Mouse (Mus musculus) MEL (cell line): ENCODE results near the gene Sox5. TPM values are rescaled to one million over a fixed set of nuclear protein-coding genes. Genes with fewer than 3 reads are reported as not detected.

Source experiments
- DNase-seq: peaks from one replicate; pipeline ENCODE4 v3.0.0; 2011; ENCODE audit warnings: low read depth, low spot score
- H3K27ac ChIP-seq: 2 replicates; pipeline ENCODE4 v1.5.1; 2012; ENCODE audit warnings: low read depth, mild to moderate bottlenecking, control low read depth, low read length, moderate library complexity; ENCODE audit not compliant: control insufficient read depth
- H3K27me3 ChIP-seq, 2 experiments: fragments of 150-350 bp in 1 of 2; sonication (generic) in 1 of 2; 2 replicates each; pipeline ENCODE4 v1.6.1; 2012; ENCODE audit warnings: low read length in 2 of 2, mild to moderate bottlenecking in 2 of 2, improper control_type of control experiment in 1 of 2, moderate library complexity in 1 of 2; ENCODE audit not compliant: insufficient read depth in 2 of 2, control insufficient read depth in 1 of 2
- H3K36me3 ChIP-seq, 2 experiments: 2 replicates each; pipeline ENCODE4 v1.6.1; 2012 to 2014; ENCODE audit warnings: low read length in 2 of 2, improper control_type of control experiment in 1 of 2, inconsistent platforms in 1 of 2, mild to moderate bottlenecking in 1 of 2; ENCODE audit not compliant: insufficient read depth in 2 of 2, control insufficient read depth in 1 of 2
- H3K4me1 ChIP-seq, 2 experiments: fragments of 150-350 bp in 1 of 2; sonication (generic) in 1 of 2; 2 replicates each; pipeline ENCODE4 v1.6.1; 2012; ENCODE audit warnings: low read length in 2 of 2, improper control_type of control experiment in 1 of 2, mild to moderate bottlenecking in 1 of 2; ENCODE audit not compliant: insufficient read depth in 2 of 2, control insufficient read depth in 1 of 2
- H3K4me3 ChIP-seq, 2 experiments: fragments of 150-350 bp in 1 of 2; sonication (generic) in 1 of 2; 2 replicates each; pipeline ENCODE4 v1.5.1; 2012; ENCODE audit warnings: low read depth in 2 of 2, low read length in 2 of 2, mild to moderate bottlenecking in 2 of 2, moderate library complexity in 2 of 2, control low read depth in 1 of 2, improper control_type of control experiment in 1 of 2; ENCODE audit not compliant: control insufficient read depth in 1 of 2, insufficient read depth in 1 of 2
- H3K79me2 ChIP-seq: 2 replicates; pipeline ENCODE4 v1.6.1; 2012; ENCODE audit warnings: mild to moderate bottlenecking, low read length, moderate library complexity; ENCODE audit not compliant: control insufficient read depth, poor library complexity, insufficient read depth
- H3K9ac ChIP-seq: 2 replicates; pipeline ENCODE4 v1.6.1; 2012; ENCODE audit warnings: low read depth, mild to moderate bottlenecking, control low read depth, low read length, moderate library complexity; ENCODE audit not compliant: control insufficient read depth, poor library complexity, severe bottlenecking
- H3K9me3 ChIP-seq: fragments of 150-350 bp; sonication (generic); replicated peaks from 2 replicates; pipeline ENCODE4 v1.6.1; 2012; ENCODE audit warnings: mild to moderate bottlenecking, low read length, improper control_type of control experiment, moderate library complexity; ENCODE audit not compliant: insufficient read depth
- CHD1 ChIP-seq: IDR thresholded peaks from 2 replicates; pipeline ENCODE4 v1.6.1; 2012; ENCODE audit warnings: low read depth, mild to moderate bottlenecking, inconsistent platforms, low read length, improper control_type of control experiment
- ELF1 ChIP-seq: IDR thresholded peaks from 2 replicates; pipeline ENCODE4 v1.6.1; 2014; ENCODE audit warnings: low read depth, mild to moderate bottlenecking, inconsistent platforms, low read length, improper control_type of control experiment, moderate library complexity
- ETS1 ChIP-seq: IDR thresholded peaks from 2 replicates; pipeline ENCODE4 v1.6.1; 2012; ENCODE audit warnings: low read depth, mild to moderate bottlenecking, inconsistent platforms, low read length, improper control_type of control experiment, moderate library complexity
- MYB ChIP-seq: IDR thresholded peaks from 2 replicates; pipeline ENCODE4 v1.6.1; 2011; ENCODE audit warnings: mild to moderate bottlenecking, low read depth, low read length, improper control_type of control experiment
- NRF1 ChIP-seq: IDR thresholded peaks from 2 replicates; pipeline ENCODE4 v1.6.1; 2014; ENCODE audit warnings: low read depth, mild to moderate bottlenecking, inconsistent platforms, low read length, improper control_type of control experiment, moderate library complexity; ENCODE audit not compliant: poor library complexity, insufficient read depth, severe bottlenecking
- POLR2AphosphoS2 ChIP-seq: IDR thresholded peaks from 2 replicates; pipeline ENCODE4 v1.6.1; 2011; ENCODE audit warnings: low read length, improper control_type of control experiment
- RAD21 ChIP-seq: IDR thresholded peaks from 2 replicates; pipeline ENCODE4 v1.6.1; 2011; ENCODE audit warnings: mild to moderate bottlenecking, low read depth, low read length, improper control_type of control experiment
- TCF12 ChIP-seq: IDR thresholded peaks from 2 replicates; pipeline ENCODE4 v1.6.1; 2014; ENCODE audit warnings: low read depth, mild to moderate bottlenecking, inconsistent platforms, low read length, improper control_type of control experiment, moderate library complexity
- USF2 ChIP-seq, 2 experiments: IDR thresholded peaks; 2 replicates each; pipeline ENCODE4 v1.6.1; 2011 to 2012; ENCODE audit warnings: improper control_type of control experiment in 2 of 2, low read length in 2 of 2, borderline replicate concordance in 1 of 2, inconsistent platforms in 1 of 2, low read depth in 1 of 2, mild to moderate bottlenecking in 1 of 2; ENCODE audit not compliant: insufficient read depth in 1 of 2
- ZNF384 ChIP-seq: IDR thresholded peaks from 2 replicates; pipeline ENCODE4 v1.6.1; 2012; ENCODE audit warnings: low read depth, mild to moderate bottlenecking, inconsistent platforms, low read length, improper control_type of control experiment
- polyA plus RNA-seq, 2 experiments: library from polyadenylated mRNA; stranded (reverse) in 1 of 2; unstranded in 1 of 2; fragments of >175 nt in 1 of 2; fragments of >200 nt in 1 of 2; gene quantifications; 2 replicates each; pipeline versions ENCODE4 v1.2.1 to v1.2.4; 2012; ENCODE audit warnings: low replicate concordance in 2 of 2, low read depth in 1 of 2; ENCODE audit not compliant: insufficient read length in 2 of 2, insufficient read depth in 1 of 2, missing spikeins in 1 of 2
- total RNA-seq: library from RNA; depleted of rRNA; stranded (reverse); fragments of 300-350 nt; gene quantifications from 2 replicates; pipeline ENCODE4 v1.2.3, GENCODE M21; 2012

Sox5 gene
- total and polyA plus RNA-seq, 3 experiments, result 0.19 to 3.0 TPM; not detected in 1

DNA sequence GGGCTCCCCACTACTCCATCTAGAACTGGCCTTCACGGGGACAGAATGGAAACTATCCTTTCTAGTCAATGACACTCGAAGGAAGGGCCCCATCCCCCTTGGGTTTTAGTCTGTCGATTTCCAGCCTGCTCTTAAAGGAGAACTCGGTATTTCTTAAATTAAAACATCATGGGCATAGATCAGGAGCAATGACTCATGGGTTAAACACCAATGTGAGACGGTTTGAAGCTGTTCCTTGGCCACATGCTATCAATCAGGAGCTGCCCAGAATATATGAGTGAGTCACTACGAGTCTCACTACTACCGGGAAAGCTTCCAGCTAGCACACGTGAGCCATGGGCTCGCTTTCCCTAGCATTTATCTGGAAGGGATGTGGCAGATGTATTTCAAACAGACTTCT, 707.0 kb downstream of the Sox5 start:
- Histone ChIP-seq H3K4me3 (no peak overlapping the region), H3K9ac (no peak overlapping the region), H3K4me1 (no peaks in the 10 kb centered on the region), H3K36me3 (no peaks in the 10 kb centered on the region), H3K9me3 (no peaks in the 10 kb centered on the region), H3K27ac (no peak overlapping the region), H3K79me2 (no peaks in the 10 kb centered on the region), H3K27me3 (no peaks in the 10 kb centered on the region)
- DNase-seq, result no peak
- TF ChIP-seq ZNF384, result no peak
- no peak for TF ChIP-seq POLR2AphosphoS2
- no peak for TF ChIP-seq USF2 (IDR thresholded peaks at IDR 0.05; ENCODE audit: borderline replicate concordance in 1 of 2, insufficient read depth in 1 of 2, low read depth in 1 of 2, low read length in 2 of 2)
- TF ChIP-seq TCF12, result no peak
- TF ChIP-seq ETS1, result no peak

DNA sequence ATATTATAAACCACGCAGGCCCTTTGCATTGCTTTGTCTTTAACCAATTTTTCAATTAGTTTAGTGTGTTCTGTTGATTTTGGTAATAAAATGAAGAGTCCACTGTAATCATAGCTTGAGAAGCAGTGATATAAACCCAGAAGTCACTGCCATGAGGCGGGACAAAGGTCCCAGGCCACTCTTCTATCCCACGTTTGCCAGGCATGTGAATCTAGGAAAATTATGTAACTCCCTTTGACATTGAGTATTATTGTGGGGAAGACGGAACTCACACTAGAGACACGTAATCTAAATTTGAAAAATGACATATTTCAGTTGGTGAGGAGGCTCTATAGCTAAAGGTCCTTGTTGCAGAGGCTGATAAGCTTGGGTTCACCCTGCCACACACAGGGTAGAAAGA, 711.3 kb downstream of the Sox5 start:
- H3K27ac ChIP-seq, result no peak overlapping the region
- no peaks in the 10 kb centered on the region for H3K36me3 ChIP-seq
- no peak for DNase-seq
- no peaks in the 10 kb centered on the region for H3K27me3 ChIP-seq
- H3K4me1 ChIP-seq, result no peaks in the 10 kb centered on the region
- H3K9me3 ChIP-seq, result no peaks in the 10 kb centered on the region
- H3K79me2 ChIP-seq, result no peaks in the 10 kb centered on the region
- TF ChIP-seq CHD1 (no peak), USF2 (IDR thresholded peaks at IDR 0.05; ENCODE audit: borderline replicate concordance in 1 of 2, insufficient read depth in 1 of 2, low read depth in 1 of 2, low read length in 2 of 2) (no peak), MYB (no peak), ELF1 (no peak)
- H3K9ac ChIP-seq, result no peak overlapping the region
- H3K4me3 ChIP-seq, result no peak overlapping the region

DNA sequence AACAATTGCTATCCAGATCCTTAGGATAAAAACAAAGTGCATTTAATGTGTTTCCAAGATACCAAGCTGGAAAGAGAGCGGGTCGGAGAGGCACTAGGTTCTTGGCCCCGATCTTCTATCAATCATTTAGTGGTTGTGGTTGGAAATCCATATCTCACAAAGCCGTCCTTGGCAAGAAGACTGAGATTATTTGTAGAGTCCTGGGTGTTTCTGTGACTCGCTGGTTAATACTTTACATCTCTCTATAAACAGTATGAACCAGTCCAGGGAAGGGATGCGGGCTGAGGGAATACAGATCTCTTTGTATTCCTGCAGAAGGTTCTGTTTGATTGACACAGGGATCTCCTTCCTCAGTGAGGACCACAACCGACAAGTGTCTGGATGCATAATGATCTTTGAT, 714.3 kb downstream of the Sox5 start:
- TF ChIP-seq NRF1 (no peak), RAD21 (no peak)
- no peak overlapping the region for H3K4me3 ChIP-seq

More for the DNA sequence above, 714.3 kb downstream of the Sox5 start:
- no peaks in the 10 kb centered on the region for H3K27me3 ChIP-seq
- H3K27ac ChIP-seq, result no peak overlapping the region
- no peaks in the 10 kb centered on the region for H3K79me2 ChIP-seq
- no peak for DNase-seq
- H3K4me1 ChIP-seq, result no peaks in the 10 kb centered on the region
- no peaks in the 10 kb centered on the region for H3K9me3 ChIP-seq
- no peaks in the 10 kb centered on the region for H3K36me3 ChIP-seq
- no peak overlapping the region for H3K9ac ChIP-seq
